Mouse (Mus musculus) lung, postnatal 0 days (tissue): ENCODE measurements around the gene Ino80e. TPM values are rescaled to one million over a fixed set of nuclear protein-coding genes. Genes with fewer than 3 reads are reported as not detected.

Source experiments
- ATAC-seq: fragments of 200-750 bp; cut with Nextera tagmentation; 2 replicates; pipeline ENCODE4 v1.8.0; 2017; ENCODE audit warnings: moderate library complexity
- DNase-seq: peaks from one replicate; pipeline ENCODE4 v3.0.0-alpha.2; 2016; ENCODE audit warnings: low spot score
- H3K27ac ChIP-seq: fragments of 300-500 bp; sonication (generic); 2 replicates; pipeline ENCODE4 v1.5.1; 2014; ENCODE audit warnings: antibody characterized with exemption, mild to moderate bottlenecking, low read length, mixed read lengths
- H3K27me3 ChIP-seq: fragments of 300-500 bp; sonication (generic); replicated peaks from 2 replicates; pipeline ENCODE4 v1.6.1; 2014; ENCODE audit warnings: low read length, mixed read lengths; ENCODE audit not compliant: insufficient read depth
- H3K36me3 ChIP-seq: fragments of 300-500 bp; sonication (generic); 2 replicates; pipeline ENCODE4 v1.6.1; 2014; ENCODE audit warnings: low read length, mixed read lengths; ENCODE audit not compliant: insufficient read depth
- H3K4me1 ChIP-seq: fragments of 300-500 bp; sonication (generic); 2 replicates; pipeline ENCODE4 v1.6.1; 2014; ENCODE audit warnings: antibody characterized with exemption, low read depth, low read length, mixed read lengths; ENCODE audit not compliant: insufficient read depth
- H3K4me2 ChIP-seq: fragments of 300-500 bp; sonication (generic); replicated peaks from 2 replicates; pipeline ENCODE4 v1.6.1; 2014; ENCODE audit warnings: low read depth, mild to moderate bottlenecking, low read length, moderate library complexity, mixed read lengths
- H3K4me3 ChIP-seq: fragments of 300-500 bp; sonication (generic); 2 replicates; pipeline ENCODE4 v1.5.1; 2014; ENCODE audit warnings: low read depth, low read length
- H3K9ac ChIP-seq: fragments of 300-500 bp; sonication (generic); replicated peaks from 2 replicates; pipeline ENCODE4 v1.6.1; 2014; ENCODE audit warnings: low read depth, mild to moderate bottlenecking
- H3K9me3 ChIP-seq: fragments of 300-500 bp; sonication (generic); 2 replicates; pipeline ENCODE4 v1.6.1; 2016; ENCODE audit warnings: low read length, mixed read lengths
- CTCF ChIP-seq: IDR thresholded peaks from 2 replicates; pipeline ENCODE4 v1.5.1; 2016; ENCODE audit warnings: antibody characterized with exemption, mild to moderate bottlenecking
- EP300 ChIP-seq: IDR thresholded peaks from 2 replicates; pipeline ENCODE4 v1.6.1; 2016; ENCODE audit warnings: antibody characterized with exemption, mild to moderate bottlenecking, control low read depth
- WGBS: fragments of 180-500 bp; shearing (Covaris S2); extraction: QIAGEN DNeasy Blood & Tissue Kit; methylation state at CpG from one replicate; pipeline ENCODE4 v1.1.7; 2014; 5-methylcytosine and 5-hydroxymethylcytosine counted together
- polyA plus RNA-seq: library from polyadenylated mRNA; unstranded; fragments of >200 nt; fragmentation: Nextera tagmentation; extraction: Ambion mirVana; gene quantifications from 2 replicates; pipeline ENCODE4 v1.2.1, GENCODE M21; 2015

The Ino80e gene
- polyA plus RNA-seq, 1 experiment from 2014 or later = 52.2 TPM

- no peak overlapping the region for H3K27ac ChIP-seq
- H3K36me3 ChIP-seq = peaks cover 78% of the 10 kb centered on the region
- H3K27me3 ChIP-seq = no peaks in the 10 kb centered on the region
- ATAC-seq = no peak
- H3K4me1 ChIP-seq = no peaks in the 10 kb centered on the region
- 96% methylated on average over 2 of the region's 2 CpGs for WGBS
- H3K9me3 ChIP-seq = no peaks in the 10 kb centered on the region
- DNase-seq = no peak
- no peak overlapping the region for H3K4me2 ChIP-seq
- no peak overlapping the region for H3K9ac ChIP-seq
- TF ChIP-seq CTCF (no peak), EP300 (no peak)
- no peak overlapping the region for H3K4me3 ChIP-seq
Observed at GRCm38 (mm10) chr7:126870520-126870891, 8.3 kb upstream of the Ino80e start.

- no peak for DNase-seq
- Histone ChIP-seq H3K36me3 (peaks cover 78% of the 10 kb centered on the region), H3K4me3 (no peak overlapping the region), H3K9ac (no peak overlapping the region), H3K9me3 (no peaks in the 10 kb centered on the region), H3K4me2 (no peak overlapping the region), H3K27me3 (no peaks in the 10 kb centered on the region), H3K27ac (no peak overlapping the region), H3K4me1 (no peaks in the 10 kb centered on the region)
- ATAC-seq = no peak
- TF ChIP-seq EP300 (no peak), CTCF (no peak)
- WGBS = 92% methylated on average over 23 of the region's 23 CpGs
Observed at GRCm38 (mm10) chr7:126869780-126870519, 7.8 kb upstream of the Ino80e start.

- 58% methylated on average over 12 of the region's 12 CpGs for whole genome bisulfite sequencing
- Histone ChIP-seq H3K27ac (peak overlapping the region; percentile 48), H3K4me1 (no peaks in the 10 kb centered on the region), H3K9me3 (no peaks in the 10 kb centered on the region), H3K4me2 (no peak overlapping the region), H3K9ac (no peak overlapping the region), H3K4me3 (no peak overlapping the region), H3K36me3 (peaks cover 65% of the 10 kb centered on the region), H3K27me3 (no peaks in the 10 kb centered on the region)
- TF ChIP-seq CTCF (no peak), EP300 (no peak)
- ATAC-seq (peak; percentile 83), DNase-seq (peak; percentile 46)
Observed at GRCm38 (mm10) chr7:126868003-126868402, 5.8 kb upstream of the Ino80e start.

- TF ChIP-seq CTCF (no peak), EP300 (peak; percentile 73)
- WGBS = 62% methylated on average over 2 of the region's 2 CpGs
- peak; percentile 82 for ATAC-seq
- H3K4me3 ChIP-seq = no peak overlapping the region
- H3K27ac ChIP-seq = peak overlapping the region; percentile 48; the same call in 1 of the 2 replicates
- no peaks in the 10 kb centered on the region for H3K9me3 ChIP-seq
- H3K27me3 ChIP-seq = no peaks in the 10 kb centered on the region
- no peak overlapping the region for H3K4me2 ChIP-seq
- DNase-seq = peak; percentile 55
- H3K9ac ChIP-seq = no peak overlapping the region
- H3K36me3 ChIP-seq = peaks cover 60% of the 10 kb centered on the region
- no peaks in the 10 kb centered on the region for H3K4me1 ChIP-seq
Observed at GRCm38 (mm10) chr7:126867534-126867933, 5.4 kb upstream of the Ino80e start.

GRCm38 (mm10) chr7:126863791-126864190 is 1.6 kb upstream of the Ino80e start:
- TF ChIP-seq CTCF (no peak), EP300 (no peak)
- no peak for DNase-seq
- Histone ChIP-seq H3K9ac (no peak overlapping the region), H3K36me3 (peaks cover 28% of the 10 kb centered on the region), H3K4me2 (no peak overlapping the region), H3K4me1 (peaks cover 6% of the 10 kb centered on the region; the same call in 1 of the 2 replicates), H3K4me3 (no peak overlapping the region), H3K9me3 (no peaks in the 10 kb centered on the region), H3K27me3 (no peaks in the 10 kb centered on the region), H3K27ac (no peak overlapping the region)
- no peak for ATAC-seq
- 51% methylated on average over 6 of the region's 6 CpGs for WGBS

GRCm38 (mm10) chr7:126861429-126862130 is 597 bp downstream of the Ino80e start, which contains the start of gene Hirip3:
Hirip3 (plus strand) TSS chr7:126861972.
- Histone ChIP-seq H3K9ac (peak within 1 kb of the TSS; percentile 44), H3K27me3 (no peaks in the 10 kb centered on the region), H3K9me3 (no peaks in the 10 kb centered on the region), H3K36me3 (peaks cover 18% of the 10 kb centered on the region), H3K27ac (peak within 1 kb of the TSS; percentile 66; the same call in 1 of the 2 replicates), H3K4me1 (peaks cover 6% of the 10 kb centered on the region; the same call in 1 of the 2 replicates), H3K4me3 (peak within 1 kb of the TSS; percentile 61), H3K4me2 (peak within 1 kb of the TSS; percentile 71)
- peak; percentile 97 for DNase-seq
- 0 out of 2 replicates have a peak, but pooled peaks have one; percentile 9 for TF ChIP-seq CTCF
- no peak for TF ChIP-seq EP300
- WGBS = 1% methylated on average over 42 of the region's 42 CpGs
- ATAC-seq = peak; percentile 94
